Mouse (Mus musculus) E14TG2a.4 (cell line): ENCODE data around the gene Vmac.

Source experiments
- H3K27me3 ChIP-seq: 2 replicates; pipeline ENCODE4 v1.6.1; 2014; ENCODE audit warnings: low read length, control low read depth; ENCODE audit not compliant: insufficient read depth
- H3K36me3 ChIP-seq: 2 replicates; pipeline ENCODE4 v1.6.1; 2014; ENCODE audit warnings: low read length, control low read depth; ENCODE audit not compliant: insufficient read depth
- H3K4me1 ChIP-seq: replicated peaks from 2 replicates; pipeline ENCODE4 v1.6.1; 2014; ENCODE audit warnings: low read depth, low read length, control low read depth
- H3K4me3 ChIP-seq: replicated peaks from 2 replicates; pipeline ENCODE4 v1.5.1; 2014; ENCODE audit warnings: mild to moderate bottlenecking, low read length
- H3K9me3 ChIP-seq: 2 replicates; pipeline ENCODE4 v1.6.1; 2014; ENCODE audit warnings: low read length, control low read depth
- CTCF ChIP-seq: conservative IDR thresholded peaks from 2 replicates; pipeline ENCODE4 v1.5.1; 2014; ENCODE audit warnings: low read length
- NANOG ChIP-seq: IDR thresholded peaks from 2 replicates; pipeline ENCODE4 v1.6.1; 2014; ENCODE audit warnings: borderline replicate concordance, low read length, mixed read lengths
- POU5F1 ChIP-seq: IDR thresholded peaks from 2 replicates; pipeline ENCODE4 v1.6.1; 2014; ENCODE audit warnings: low read length, borderline replicate concordance

Vmac gene

GRCm38 (mm10) chr17:56684649-56685048 lies 33.2 kb downstream of the Vmac start:
- H3K36me3 ChIP-seq: peaks cover 99% of the 10 kb centered on the region
- TF ChIP-seq NANOG: no peak
- no peak for TF ChIP-seq POU5F1
- no peak for TF ChIP-seq CTCF
- H3K4me3 ChIP-seq: no peak overlapping the region
- no peaks in the 10 kb centered on the region for H3K9me3 ChIP-seq
- no peaks in the 10 kb centered on the region for H3K27me3 ChIP-seq
- H3K4me1 ChIP-seq: peaks cover 65% of the 10 kb centered on the region

GRCm38 (mm10) chr17:56683546-56684140 lies 34.2 kb downstream of the Vmac start:
- H3K4me3 ChIP-seq: no peak overlapping the region
- no peaks in the 10 kb centered on the region for H3K27me3 ChIP-seq
- H3K4me1 ChIP-seq: peaks cover 70% of the 10 kb centered on the region
- no peak for TF ChIP-seq POU5F1
- TF ChIP-seq NANOG: no peak
- TF ChIP-seq CTCF: no peak
- peaks cover 99% of the 10 kb centered on the region for H3K36me3 ChIP-seq
- no peaks in the 10 kb centered on the region for H3K9me3 ChIP-seq

DNA sequence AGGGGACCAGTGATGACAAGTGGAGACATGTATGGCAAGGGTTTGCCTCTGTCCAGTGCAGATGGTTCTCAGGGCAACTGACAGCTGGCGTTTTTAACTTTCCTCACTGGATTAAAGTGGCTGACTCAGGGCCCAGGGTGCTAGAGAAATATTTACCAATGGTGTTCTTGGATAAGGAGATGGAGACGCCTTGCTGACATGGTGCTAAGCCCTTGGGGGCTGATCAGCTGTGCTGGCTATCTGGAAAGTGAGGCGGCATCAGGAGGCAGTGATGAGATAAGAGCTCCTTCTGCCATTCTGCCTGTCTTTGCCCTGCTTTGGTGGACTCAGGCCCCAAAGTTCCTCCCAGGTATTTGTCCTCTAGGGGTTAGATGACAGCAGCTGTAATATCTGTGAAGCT lies 34.9 kb downstream of the Vmac start:
- peaks cover 71% of the 10 kb centered on the region for H3K4me1 ChIP-seq
- no peaks in the 10 kb centered on the region for H3K9me3 ChIP-seq
- H3K4me3 ChIP-seq: no peak overlapping the region
- H3K36me3 ChIP-seq: peaks cover 98% of the 10 kb centered on the region
- H3K27me3 ChIP-seq: no peaks in the 10 kb centered on the region
- no peak for TF ChIP-seq NANOG
- TF ChIP-seq POU5F1: no peak
- no peak for TF ChIP-seq CTCF

- TF ChIP-seq CTCF (no peak), POU5F1 (no peak), NANOG (no peak)
- H3K4me3 ChIP-seq: no peak overlapping the region
- H3K36me3 ChIP-seq: peaks cover 98% of the 10 kb centered on the region
- peaks cover 75% of the 10 kb centered on the region for H3K4me1 ChIP-seq
- H3K9me3 ChIP-seq: no peaks in the 10 kb centered on the region
- H3K27me3 ChIP-seq: no peaks in the 10 kb centered on the region
These were observed 36.0 kb downstream of the Vmac start for GRCm38 (mm10) chr17:56681791-56682190.

- H3K27me3 ChIP-seq: peaks cover 6% of the 10 kb centered on the region
- H3K4me1 ChIP-seq: peaks cover 50% of the 10 kb centered on the region
- H3K9me3 ChIP-seq: no peaks in the 10 kb centered on the region
- H3K36me3 ChIP-seq: peaks cover 42% of the 10 kb centered on the region
- peak overlapping the region; percentile 98 for H3K4me3 ChIP-seq
- TF ChIP-seq POU5F1 (no peak), NANOG (no peak), CTCF (no peak)
These were observed 44.0 kb downstream of the Vmac start for GRCm38 (mm10) chr17:56673647-56674416.

- Histone ChIP-seq H3K36me3 (peaks cover 36% of the 10 kb centered on the region), H3K4me3 (peak within 1 kb of the TSS; percentile 98), H3K9me3 (no peaks in the 10 kb centered on the region), H3K4me1 (peaks cover 54% of the 10 kb centered on the region), H3K27me3 (peaks cover 12% of the 10 kb centered on the region)
- TF ChIP-seq POU5F1 (no peak), NANOG (no peak), CTCF (no peak)
These were observed 44.7 kb downstream of the Vmac start, which contains the start of gene Ranbp3 for GRCm38 (mm10) chr17:56672941-56673646. Gene Ranbp3, plus strand, starts transcription at chr17:56673294.

DNA sequence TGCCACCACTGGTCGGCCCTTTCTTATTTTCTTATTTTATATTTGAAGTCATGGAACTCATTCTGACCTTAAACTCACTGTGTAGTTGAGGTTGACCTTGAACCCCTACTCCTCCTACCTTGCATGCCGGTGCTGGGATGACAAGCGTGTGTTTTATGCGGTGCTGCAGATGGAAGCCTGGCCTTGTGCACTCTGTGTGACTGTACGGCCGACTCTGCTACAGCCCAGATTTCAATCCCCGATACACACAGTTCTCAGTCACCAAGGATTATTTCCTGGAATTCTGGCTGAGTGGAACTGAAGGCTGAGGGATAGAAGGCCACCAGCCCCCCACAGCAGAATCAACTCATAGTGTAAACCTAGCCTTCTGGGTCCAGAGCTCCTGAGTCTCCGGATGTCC lies 48.1 kb downstream of the Vmac start:
- peaks cover 25% of the 10 kb centered on the region for H3K27me3 ChIP-seq
- no peak for TF ChIP-seq NANOG
- TF ChIP-seq CTCF: no peak
- no peak for TF ChIP-seq POU5F1
- H3K36me3 ChIP-seq: peaks cover 3% of the 10 kb centered on the region
- H3K4me3 ChIP-seq: no peak overlapping the region
- H3K9me3 ChIP-seq: no peaks in the 10 kb centered on the region
- peaks cover 37% of the 10 kb centered on the region for H3K4me1 ChIP-seq
